Mouse (Mus musculus) intestine, embryonic 14.5 days (tissue): ENCODE data around the gene Ube2e1. TPM values are rescaled to one million over a fixed set of nuclear protein-coding genes. Genes with fewer than 3 reads are reported as not detected.
"Not testable (repeated sequence)": the region's sequence is repeated elsewhere in the genome, so short reads cannot be mapped to it uniquely, and the experiment has no call there.

ENCODE experiments used
- ATAC-seq: fragments of 200-750 bp; cut with Nextera tagmentation; replicated peaks from 2 replicates; pipeline ENCODE4 v1.8.0; 2017; ENCODE audit warnings: low read depth, moderate number of reproducible peaks, moderate TSS enrichment, moderate library complexity; ENCODE audit not compliant: low FRiP score, low TSS enrichment
- DNase-seq: peaks from one replicate; pipeline ENCODE4 v3.0.0-alpha.2; 2018; ENCODE audit warnings: low spot score
- H3K27ac ChIP-seq: fragments of 300-500 bp; sonication (generic); 2 replicates; pipeline ENCODE4 v1.5.1; 2014; ENCODE audit warnings: low read depth, mild to moderate bottlenecking, control low read depth
- H3K27me3 ChIP-seq: fragments of 300-500 bp; sonication (generic); replicated peaks from 2 replicates; pipeline ENCODE4 v1.6.1; 2014; ENCODE audit warnings: low read length, control low read depth; ENCODE audit not compliant: control insufficient read depth, insufficient read depth
- H3K36me3 ChIP-seq: fragments of 300-500 bp; sonication (generic); 2 replicates; pipeline ENCODE4 v1.6.1; 2014; ENCODE audit warnings: low read length, control low read depth; ENCODE audit not compliant: control insufficient read depth, insufficient read depth
- H3K4me1 ChIP-seq: fragments of 300-500 bp; sonication (generic); replicated peaks from 2 replicates; pipeline ENCODE4 v1.6.1; 2014; ENCODE audit warnings: low read length, control low read depth, mixed read lengths; ENCODE audit not compliant: control insufficient read depth, insufficient read depth
- H3K4me2 ChIP-seq: fragments of 300-500 bp; sonication (generic); 2 replicates; pipeline ENCODE4 v1.6.1; 2014; ENCODE audit warnings: low read length
- H3K4me3 ChIP-seq: fragments of 300-500 bp; sonication (generic); 2 replicates; pipeline ENCODE4 v1.5.1; 2014; ENCODE audit warnings: low read depth, low read length, control low read depth, mixed read lengths
- H3K9ac ChIP-seq: fragments of 300-500 bp; sonication (generic); 2 replicates; pipeline ENCODE4 v1.6.1; 2014; ENCODE audit warnings: mild to moderate bottlenecking, low read length
- H3K9me3 ChIP-seq: fragments of 300-500 bp; sonication (generic); 2 replicates; pipeline ENCODE4 v1.6.1; 2016; ENCODE audit warnings: low read length, control low read depth; ENCODE audit not compliant: control insufficient read depth
- WGBS: fragments of 180-500 bp; shearing (Covaris S2); extraction: QIAGEN DNeasy Blood & Tissue Kit; methylation state at CpG from one replicate; pipeline ENCODE4 v1.1.7; 2014; 5-methylcytosine and 5-hydroxymethylcytosine counted together
- polyA plus RNA-seq: library from polyadenylated mRNA; unstranded; fragments of >200 nt; fragmentation: Nextera tagmentation; extraction: Ambion mirVana; gene quantifications from 2 replicates; pipeline ENCODE4 v1.2.1, GENCODE M21; 2014

Ube2e1 gene
- polyA plus RNA-seq, 1 experiment from 2014 or later, result 46.4 TPM

GRCm38 (mm10) chr14:18242638-18243130 lies 89.0 kb downstream of the Ube2e1 start:
- no peaks in the 10 kb centered on the region for H3K36me3 ChIP-seq
- no peaks in the 10 kb centered on the region for H3K27me3 ChIP-seq
- H3K4me1 ChIP-seq, result no peaks in the 10 kb centered on the region
- 84% methylated on average over 21 of the region's 21 CpGs for WGBS
- H3K9ac ChIP-seq, result no peak overlapping the region
- no peak overlapping the region for H3K4me2 ChIP-seq
- H3K27ac ChIP-seq, result no peak overlapping the region
- DNase-seq (peak; percentile 29), ATAC-seq (no peak)
- H3K9me3 ChIP-seq, result 0 out of 2 replicates have a peak, but pooled peaks cover 3% of the 10 kb centered on the region
- no peak overlapping the region for H3K4me3 ChIP-seq

DNA sequence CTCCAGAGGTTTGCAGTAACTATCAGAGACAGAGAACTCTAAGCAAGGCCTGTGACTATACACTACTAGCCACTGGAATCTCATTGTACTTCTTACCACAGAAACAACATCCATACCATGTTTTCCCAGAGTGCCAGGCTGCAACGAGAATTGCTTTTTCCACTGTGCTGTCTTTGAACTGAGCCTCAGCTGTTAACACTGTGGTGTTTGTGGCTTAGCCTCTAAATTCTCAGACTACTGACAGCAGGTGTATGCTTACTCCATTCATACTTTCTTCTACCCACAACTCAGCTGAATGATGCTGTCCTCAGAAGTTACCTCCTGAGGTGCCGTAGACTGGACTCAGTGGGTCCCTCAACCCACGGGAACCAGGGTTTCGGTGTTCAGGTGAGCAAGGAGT lies 89.9 kb downstream of the Ube2e1 start:
- Histone ChIP-seq H3K4me2 (no peak overlapping the region), H3K9ac (no peak overlapping the region), H3K9me3 (0 out of 2 replicates have a peak, but pooled peaks cover 3% of the 10 kb centered on the region), H3K4me3 (no peak overlapping the region), H3K36me3 (no peaks in the 10 kb centered on the region), H3K27me3 (no peaks in the 10 kb centered on the region), H3K4me1 (no peaks in the 10 kb centered on the region), H3K27ac (no peak overlapping the region)
- 89% methylated on average over 4 of the region's 4 CpGs for WGBS
- DNase-seq (no peak), ATAC-seq (no peak)

DNA sequence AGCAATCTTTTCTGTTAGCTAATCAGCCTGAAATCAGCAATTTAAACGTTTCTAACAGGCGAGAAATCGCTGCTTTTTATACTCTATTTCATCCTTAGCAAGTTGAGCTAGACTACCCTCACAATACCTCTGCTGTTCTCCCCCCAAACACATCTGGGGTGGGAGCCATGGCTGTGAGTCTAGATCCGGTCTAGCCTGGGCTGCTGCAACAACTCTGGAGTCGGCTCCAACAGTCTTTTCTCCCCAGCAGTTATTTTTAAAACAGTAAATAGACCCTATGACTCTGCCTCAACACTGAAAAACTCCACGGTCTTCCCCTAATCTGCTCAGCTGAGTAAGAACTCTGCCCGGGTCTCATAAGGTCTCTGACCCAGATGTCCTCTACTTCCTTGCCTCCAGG lies 91.5 kb downstream of the Ube2e1 start:
- no peaks in the 10 kb centered on the region for H3K4me1 ChIP-seq
- no peak overlapping the region for H3K27ac ChIP-seq
- no peak for ATAC-seq

DNA sequence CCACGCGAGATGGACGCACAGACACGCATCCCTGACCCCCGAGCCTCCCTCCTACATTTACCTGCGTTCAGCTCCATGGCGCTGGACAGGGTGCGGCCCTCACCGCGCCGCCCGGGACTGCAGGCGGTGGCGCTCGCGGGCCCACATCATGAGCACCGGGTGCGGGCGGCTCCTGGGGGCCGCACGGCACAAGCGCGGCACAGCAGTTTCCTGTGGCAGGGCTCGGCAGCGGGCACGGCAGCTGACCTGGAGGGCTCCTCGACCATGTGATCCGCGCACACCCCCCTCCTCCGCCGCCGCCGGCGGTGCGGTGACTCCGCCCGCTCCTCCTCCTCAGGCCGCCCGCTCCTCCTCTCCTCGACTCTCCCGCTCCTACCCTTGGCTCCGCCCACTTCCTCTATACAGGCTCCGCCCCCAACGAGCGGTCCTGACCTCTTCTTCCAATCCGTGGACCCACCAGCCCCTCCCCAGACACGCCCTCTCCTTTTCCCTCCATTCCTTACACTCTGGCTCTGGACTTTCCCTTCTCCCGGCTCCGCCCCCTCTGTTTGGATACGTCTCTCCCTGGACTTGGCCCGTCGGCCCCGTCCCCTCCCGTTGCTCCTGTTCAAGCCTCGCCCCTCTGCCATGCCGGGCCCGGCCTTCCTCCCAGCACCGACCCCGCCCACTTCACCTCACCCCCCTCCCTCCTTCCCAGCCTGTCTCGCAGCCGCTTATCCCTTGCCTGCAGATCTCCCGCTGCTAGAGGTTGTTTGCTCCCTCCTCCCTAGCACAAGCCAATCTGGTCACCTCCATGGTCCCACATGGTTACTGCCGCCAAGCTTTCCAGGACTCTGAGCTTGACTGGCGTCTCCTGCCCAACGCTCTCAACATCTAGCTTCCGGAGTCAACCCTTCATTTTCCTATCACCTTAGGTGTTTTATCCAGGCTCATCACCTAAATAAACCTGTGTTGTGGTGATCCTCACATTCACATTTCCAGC lies 92.6 kb downstream of the Ube2e1 start, which contains the start of gene Nr1d2:
Nr1d2 (minus strand) TSS at position 378 of the 982 bp plus-strand sequence.
- DNase-seq (peak; percentile 97), ATAC-seq (peak; percentile 94)
- 0 out of 2 replicates have a peak, but pooled peaks cover 3% of the 10 kb centered on the region for H3K9me3 ChIP-seq
- H3K4me1 ChIP-seq, result no peaks in the 10 kb centered on the region
- H3K4me3 ChIP-seq, result peak within 1 kb of the TSS; percentile 67
- H3K36me3 ChIP-seq, result no peaks in the 10 kb centered on the region
- WGBS, result under 1% methylated on average over 65 of the region's 66 CpGs
- peak within 1 kb of the TSS; percentile 56 for H3K4me2 ChIP-seq
- peak within 1 kb of the TSS; percentile 73 for H3K9ac ChIP-seq
- peak within 1 kb of the TSS; percentile 89 for H3K27ac ChIP-seq
- H3K27me3 ChIP-seq, result no peaks in the 10 kb centered on the region

More for the DNA sequence above, 91.5 kb downstream of the Ube2e1 start:
- no peaks in the 10 kb centered on the region for H3K27me3 ChIP-seq
- H3K4me2 ChIP-seq, result no peak overlapping the region
- no peaks in the 10 kb centered on the region for H3K36me3 ChIP-seq
- no peak overlapping the region for H3K9ac ChIP-seq
- no peak for DNase-seq
- H3K9me3 ChIP-seq, result 0 out of 2 replicates have a peak, but pooled peaks cover 3% of the 10 kb centered on the region
- no peak overlapping the region for H3K4me3 ChIP-seq
- 64% methylated on average over 7 of the region's 7 CpGs for WGBS

- no peaks in the 10 kb centered on the region for H3K36me3 ChIP-seq
- H3K9ac ChIP-seq, result peak overlapping the region; percentile 73
- WGBS, result under 1% methylated on average over 62 of the region's 71 CpGs
- H3K27ac ChIP-seq, result peak overlapping the region; percentile 89
- H3K9me3 ChIP-seq, result no peaks in the 10 kb centered on the region
- peak overlapping the region; percentile 56 for H3K4me2 ChIP-seq
- H3K4me3 ChIP-seq, result peak overlapping the region; percentile 67
- peak; percentile 94 for ATAC-seq
- no peaks in the 10 kb centered on the region for H3K27me3 ChIP-seq
- H3K4me1 ChIP-seq, result no peaks in the 10 kb centered on the region
- DNase-seq, result peak; percentile 97
Measured at GRCm38 (mm10) chr14:18238131-18238749, 93.4 kb downstream of the Ube2e1 start.

DNA sequence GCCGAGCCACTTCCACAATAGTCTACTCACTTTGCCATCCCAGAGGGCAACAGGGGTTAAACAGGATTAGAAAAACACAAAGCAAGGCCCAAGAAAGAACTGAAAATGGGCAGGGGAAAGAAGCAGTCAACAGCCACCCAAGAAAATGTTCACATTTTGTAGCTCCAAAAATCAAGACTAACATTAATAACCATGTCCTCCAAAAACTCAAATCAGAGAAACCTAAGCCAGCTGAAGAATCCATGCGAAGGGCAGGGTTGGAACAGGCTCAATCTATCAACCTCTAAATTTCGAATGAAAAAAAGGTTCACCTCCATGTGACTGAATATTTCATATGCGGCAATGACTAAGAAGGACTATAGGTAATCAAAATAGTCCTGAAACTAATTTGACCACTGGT lies 94.3 kb downstream of the Ube2e1 start:
- no peaks in the 10 kb centered on the region for H3K36me3 ChIP-seq
- no peaks in the 10 kb centered on the region for H3K4me1 ChIP-seq
- no peak overlapping the region; the same call in 1 of the 2 replicates for H3K27ac ChIP-seq
- DNase-seq (no peak), ATAC-seq (no peak)
- WGBS, result 77% methylated on average over 4 of the region's 4 CpGs
- H3K9ac ChIP-seq, result no peak overlapping the region
- no peaks in the 10 kb centered on the region for H3K9me3 ChIP-seq
- H3K4me2 ChIP-seq, result peak overlapping the region; percentile 56
- peak overlapping the region; percentile 67 for H3K4me3 ChIP-seq
- no peaks in the 10 kb centered on the region for H3K27me3 ChIP-seq

- not testable (repeated sequence) for H3K4me2 ChIP-seq, ATAC-seq, H3K9me3 ChIP-seq, H3K9ac ChIP-seq, H3K27ac ChIP-seq, H3K36me3 ChIP-seq, H3K4me1 ChIP-seq, H3K27me3 ChIP-seq, H3K4me3 ChIP-seq, DNase-seq
- 69% methylated on average over 2 of the region's 2 CpGs for WGBS
Measured at GRCm38 (mm10) chr14:18236496-18237235, 95.0 kb downstream of the Ube2e1 start.
